Mouse (Mus musculus): ENCODE measurements around the gene Gpr153. TPM values are rescaled to one million over a fixed set of nuclear protein-coding genes. Genes with fewer than 3 reads are reported as not detected.
A peak's percentile ranks its signal among the peaks of the same experiment; 100 is the strongest.

The Gpr153 gene
- polyA plus RNA-seq, 1 experiment from 2014 or later, result 8.5 TPM

DNA sequence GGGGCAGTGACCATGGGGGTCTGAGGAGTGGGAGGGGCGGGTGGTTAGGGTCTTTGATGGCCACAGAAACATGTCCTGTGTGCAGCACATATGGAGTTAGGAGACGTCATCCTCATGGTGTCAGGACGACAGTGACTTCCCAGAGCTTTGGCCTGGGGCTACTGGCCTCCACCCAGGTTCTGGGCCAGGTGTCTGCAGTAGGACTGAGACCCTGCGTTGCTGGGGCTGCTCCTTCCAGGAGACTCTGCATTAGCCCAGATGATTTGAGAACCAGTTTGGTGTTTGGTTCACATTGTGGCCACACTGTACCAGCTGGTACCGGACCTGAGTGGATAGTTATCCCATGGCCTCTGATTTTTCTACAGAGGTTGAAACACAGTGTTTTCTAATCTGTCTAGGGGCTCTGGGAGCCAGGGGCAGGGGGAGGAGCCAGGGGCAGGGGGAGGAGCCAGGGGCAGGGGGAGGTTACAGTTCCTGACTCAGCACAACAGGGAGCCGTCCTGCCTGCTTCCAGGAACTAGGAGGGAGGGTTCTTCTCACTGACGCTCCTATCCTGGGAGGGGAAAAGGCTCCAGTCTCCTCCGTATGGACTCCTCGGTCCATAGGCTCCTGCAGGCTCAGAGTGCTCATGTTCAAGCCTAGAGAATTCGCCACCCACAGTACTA lies 10.4 kb upstream of the Gpr153 start:
- 37% methylated on average over 10 of the region's 10 CpGs for WGBS
- Histone ChIP-seq H3K4me3 (ENCODE audit: low read length) (no peak overlapping the region), H3K27ac (ENCODE audit: low read length) (0 out of 2 replicates have a peak overlapping the region, but pooled peaks have one; percentile 12), H3K4me1 (replicated peaks; ENCODE audit: control insufficient read depth, insufficient read depth, low read length) (peaks cover 12% of the 10 kb centered on the region), H3K9ac (ENCODE audit: low read length) (no peak overlapping the region; the same call in 1 of the 2 replicates), H3K4me2 (ENCODE audit: low read depth, low read length) (no peak overlapping the region), H3K9me3 (ENCODE audit: control insufficient read depth, low read length) (no peaks in the 10 kb centered on the region), H3K27me3 (ENCODE audit: control insufficient read depth, insufficient read depth, low read depth, low read length) (no peaks in the 10 kb centered on the region), H3K36me3 (ENCODE audit: control insufficient read depth, insufficient read depth, low read length) (peaks cover 2% of the 10 kb centered on the region; the same call in 1 of the 2 replicates)
- peak; percentile 83 for ATAC-seq (ENCODE audit: low read depth)

DNA sequence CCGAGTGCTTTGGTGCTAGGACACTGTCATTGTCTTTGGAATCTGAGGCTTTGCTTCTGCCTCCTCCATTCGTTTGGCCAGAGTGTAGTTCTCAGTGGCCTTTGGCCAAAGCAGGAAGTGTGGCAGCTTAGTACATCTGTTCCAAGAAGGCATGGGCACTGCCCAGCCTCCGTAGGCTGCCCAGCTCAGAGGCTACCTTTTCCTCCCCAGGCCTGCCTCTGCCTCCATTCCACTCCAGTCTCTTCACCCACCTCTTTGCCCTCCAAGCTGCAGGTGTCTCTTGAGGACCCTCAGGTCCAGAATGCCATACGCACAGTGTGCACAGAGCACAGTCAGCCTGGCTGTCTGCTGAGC lies 9.9 kb upstream of the Gpr153 start:
- Histone ChIP-seq H3K4me1 (replicated peaks; ENCODE audit: control insufficient read depth, insufficient read depth, low read length) (peaks cover 12% of the 10 kb centered on the region), H3K4me3 (ENCODE audit: low read length) (no peak overlapping the region), H3K27ac (ENCODE audit: low read length) (0 out of 2 replicates have a peak overlapping the region, but pooled peaks have one; percentile 12), H3K36me3 (ENCODE audit: control insufficient read depth, insufficient read depth, low read length) (peaks cover 2% of the 10 kb centered on the region; the same call in 1 of the 2 replicates), H3K4me2 (ENCODE audit: low read depth, low read length) (no peak overlapping the region), H3K27me3 (ENCODE audit: control insufficient read depth, insufficient read depth, low read depth, low read length) (no peaks in the 10 kb centered on the region), H3K9me3 (ENCODE audit: control insufficient read depth, low read length) (no peaks in the 10 kb centered on the region), H3K9ac (ENCODE audit: low read length) (no peak overlapping the region)
- 37% methylated on average over 4 of the region's 4 CpGs for WGBS
- no peak for ATAC-seq (ENCODE audit: low read depth)

- no peak overlapping the region for H3K4me3 ChIP-seq (ENCODE audit: low read length)
- H3K4me2 ChIP-seq (ENCODE audit: low read depth, low read length), result no peak overlapping the region
- ATAC-seq (ENCODE audit: low read depth), result no peak
- no peaks in the 10 kb centered on the region for H3K27me3 ChIP-seq (ENCODE audit: control insufficient read depth, insufficient read depth, low read depth, low read length)
- no peak overlapping the region for H3K27ac ChIP-seq (ENCODE audit: low read length)
- no peak overlapping the region for H3K9ac ChIP-seq (ENCODE audit: low read length)
- no peaks in the 10 kb centered on the region for H3K9me3 ChIP-seq (ENCODE audit: control insufficient read depth, low read length)
- H3K36me3 ChIP-seq (ENCODE audit: control insufficient read depth, insufficient read depth, low read length), result peaks cover 2% of the 10 kb centered on the region; the same call in 1 of the 2 replicates
- WGBS, result 91% methylated on average over 9 of the region's 9 CpGs
- peaks cover 12% of the 10 kb centered on the region for H3K4me1 ChIP-seq (replicated peaks; ENCODE audit: control insufficient read depth, insufficient read depth, low read length)
Observed at GRCm38 (mm10) chr4:152264867-152265568, 9.0 kb upstream of the Gpr153 start.

GRCm38 (mm10) chr4:152265791-152266190 lies 8.2 kb upstream of the Gpr153 start:
- WGBS, result 59% methylated on average over 5 of the region's 5 CpGs

DNA sequence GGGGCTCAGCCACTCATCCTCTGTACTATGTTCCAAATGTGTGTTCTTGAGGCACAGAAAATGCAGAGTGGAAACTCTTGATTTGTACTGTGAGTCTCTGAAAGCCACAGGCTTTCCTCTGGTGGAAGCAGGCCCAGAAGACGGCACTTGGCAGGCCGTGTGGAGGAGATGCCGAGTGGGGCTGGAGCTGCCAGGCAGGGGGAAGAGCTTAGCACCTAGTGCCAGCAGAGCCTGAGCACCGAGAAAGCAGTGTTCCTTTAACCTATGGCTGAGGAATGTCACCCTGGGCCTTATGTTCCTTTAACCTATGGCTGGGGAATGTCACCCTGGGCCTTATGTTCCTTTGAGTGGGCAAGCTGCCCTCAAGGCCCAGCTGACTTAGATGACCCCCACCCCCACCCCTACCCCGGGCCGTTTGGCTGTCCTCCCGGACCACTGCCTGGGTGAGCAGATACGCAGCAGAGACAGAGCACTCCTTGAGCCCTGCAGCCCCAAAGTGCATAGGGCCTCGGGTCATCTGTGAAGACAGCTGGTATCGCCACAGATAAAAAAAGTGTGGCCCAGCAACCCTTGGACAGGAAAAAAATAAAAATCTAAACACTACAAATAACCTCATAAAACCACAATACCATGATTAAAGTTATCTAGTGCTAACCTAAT lies 7.7 kb upstream of the Gpr153 start:
- 41% methylated on average over 10 of the region's 10 CpGs for WGBS
- H3K4me2 ChIP-seq (ENCODE audit: low read depth, low read length), result no peak overlapping the region
- no peak overlapping the region for H3K4me3 ChIP-seq (ENCODE audit: low read length)
- 0 out of 2 replicates have a peak, but pooled peaks cover 2% of the 10 kb centered on the region for H3K36me3 ChIP-seq (ENCODE audit: control insufficient read depth, insufficient read depth, low read length)
- no peak overlapping the region for H3K27ac ChIP-seq (ENCODE audit: low read length)
- ATAC-seq (ENCODE audit: low read depth), result no peak
- H3K4me1 ChIP-seq (replicated peaks; ENCODE audit: control insufficient read depth, insufficient read depth, low read length), result peaks cover 14% of the 10 kb centered on the region
- H3K9me3 ChIP-seq (ENCODE audit: control insufficient read depth, low read length), result no peaks in the 10 kb centered on the region
- H3K9ac ChIP-seq (ENCODE audit: low read length), result no peak overlapping the region
- H3K27me3 ChIP-seq (ENCODE audit: control insufficient read depth, insufficient read depth, low read depth, low read length), result no peaks in the 10 kb centered on the region

More at GRCm38 (mm10) chr4:152265791-152266190, 8.2 kb upstream of the Gpr153 start:
- H3K27me3 ChIP-seq (ENCODE audit: control insufficient read depth, insufficient read depth, low read depth, low read length), result no peaks in the 10 kb centered on the region
- no peak overlapping the region for H3K9ac ChIP-seq (ENCODE audit: low read length)
- no peak overlapping the region for H3K4me2 ChIP-seq (ENCODE audit: low read depth, low read length)
- no peak for ATAC-seq (ENCODE audit: low read depth)
- no peak overlapping the region for H3K27ac ChIP-seq (ENCODE audit: low read length)
- H3K4me3 ChIP-seq (ENCODE audit: low read length), result no peak overlapping the region
- H3K9me3 ChIP-seq (ENCODE audit: control insufficient read depth, low read length), result no peaks in the 10 kb centered on the region
- peaks cover 2% of the 10 kb centered on the region; the same call in 1 of the 2 replicates for H3K36me3 ChIP-seq (ENCODE audit: control insufficient read depth, insufficient read depth, low read length)
- H3K4me1 ChIP-seq (replicated peaks; ENCODE audit: control insufficient read depth, insufficient read depth, low read length), result peaks cover 12% of the 10 kb centered on the region

DNA sequence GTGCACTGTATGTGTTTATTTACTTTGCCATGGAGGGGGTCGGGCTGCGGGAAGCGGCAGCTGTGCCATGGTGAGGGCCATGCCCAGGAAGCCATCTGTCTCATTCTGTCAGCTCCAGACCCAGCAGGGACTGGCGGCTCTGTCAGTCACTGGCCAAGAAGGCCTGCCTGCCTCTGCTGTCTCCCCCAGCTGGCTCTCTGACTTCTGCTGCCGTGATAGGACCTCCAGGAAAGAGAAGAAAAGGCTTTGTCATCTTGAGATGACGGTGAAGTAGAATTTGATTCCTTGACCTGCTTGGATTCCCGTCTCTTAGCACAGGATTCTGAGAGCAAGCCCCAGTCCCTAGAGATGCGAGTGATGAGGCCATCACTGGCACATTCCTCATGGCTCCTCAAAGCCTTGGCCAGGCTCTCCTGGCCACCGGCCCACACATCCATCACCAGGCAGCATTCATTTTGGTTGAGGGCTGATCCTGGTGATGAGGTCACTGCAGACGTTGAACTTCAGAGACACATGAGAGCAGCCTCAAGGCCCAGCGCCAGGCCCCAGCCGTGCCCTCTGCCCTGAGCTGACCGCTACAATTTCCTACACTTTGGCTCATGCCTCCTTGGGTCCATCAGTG lies 6.2 kb upstream of the Gpr153 start:
- ATAC-seq (ENCODE audit: low read depth), result no peak
- no peaks in the 10 kb centered on the region for H3K27me3 ChIP-seq (ENCODE audit: control insufficient read depth, insufficient read depth, low read depth, low read length)
- H3K4me2 ChIP-seq (ENCODE audit: low read depth, low read length), result no peak overlapping the region
- 41% methylated on average over 13 of the region's 13 CpGs for WGBS
- H3K9me3 ChIP-seq (ENCODE audit: control insufficient read depth, low read length), result no peaks in the 10 kb centered on the region
- no peak overlapping the region for H3K9ac ChIP-seq (ENCODE audit: low read length)
- H3K4me1 ChIP-seq (replicated peaks; ENCODE audit: control insufficient read depth, insufficient read depth, low read length), result peaks cover 24% of the 10 kb centered on the region
- no peak overlapping the region for H3K4me3 ChIP-seq (ENCODE audit: low read length)
- H3K27ac ChIP-seq (ENCODE audit: low read length), result no peak overlapping the region
- H3K36me3 ChIP-seq (ENCODE audit: control insufficient read depth, insufficient read depth, low read length), result 0 out of 2 replicates have a peak, but pooled peaks cover 2% of the 10 kb centered on the region

- Histone ChIP-seq H3K9me3 (ENCODE audit: control insufficient read depth, low read length) (no peaks in the 10 kb centered on the region), H3K9ac (ENCODE audit: low read length) (no peak overlapping the region), H3K27ac (ENCODE audit: low read length) (no peak overlapping the region), H3K36me3 (ENCODE audit: control insufficient read depth, insufficient read depth, low read length) (0 out of 2 replicates have a peak, but pooled peaks cover under 1% of the 10 kb centered on the region), H3K4me2 (ENCODE audit: low read depth, low read length) (no peak overlapping the region), H3K4me1 (replicated peaks; ENCODE audit: control insufficient read depth, insufficient read depth, low read length) (peaks cover 25% of the 10 kb centered on the region), H3K27me3 (ENCODE audit: control insufficient read depth, insufficient read depth, low read depth, low read length) (peaks cover under 1% of the 10 kb centered on the region), H3K4me3 (ENCODE audit: low read length) (no peak overlapping the region)
- 88% methylated on average over 13 of the region's 13 CpGs for WGBS
- ATAC-seq (ENCODE audit: low read depth), result no peak
Observed at GRCm38 (mm10) chr4:152269967-152270366, 4.1 kb upstream of the Gpr153 start.

DNA sequence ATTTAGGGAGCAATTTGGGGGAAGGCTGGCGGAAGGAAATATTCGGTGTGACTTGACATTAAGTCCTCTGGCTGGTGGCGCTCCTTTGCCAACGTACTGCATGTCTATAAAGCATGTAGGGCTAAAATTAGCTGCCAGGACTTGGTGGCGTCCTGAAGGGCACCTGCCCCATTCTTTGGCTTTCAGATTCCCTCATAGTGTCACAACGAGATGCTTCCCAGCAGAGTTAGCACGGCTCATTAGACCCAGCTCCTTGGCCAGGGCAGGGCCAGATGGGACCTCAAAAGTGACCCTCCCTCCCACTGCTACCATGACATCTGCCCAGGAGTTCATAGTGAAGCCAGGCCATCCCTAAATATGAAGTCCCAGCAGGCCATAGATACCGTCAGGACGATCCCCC lies 3.4 kb upstream of the Gpr153 start:
- peaks cover 3% of the 10 kb centered on the region for H3K27me3 ChIP-seq (ENCODE audit: control insufficient read depth, insufficient read depth, low read depth, low read length)
- no peak overlapping the region for H3K4me3 ChIP-seq (ENCODE audit: low read length)
- H3K36me3 ChIP-seq (ENCODE audit: control insufficient read depth, insufficient read depth, low read length), result no peaks in the 10 kb centered on the region
- no peak overlapping the region for H3K4me2 ChIP-seq (ENCODE audit: low read depth, low read length)
- H3K4me1 ChIP-seq (replicated peaks; ENCODE audit: control insufficient read depth, insufficient read depth, low read length), result peaks cover 27% of the 10 kb centered on the region
- H3K27ac ChIP-seq (ENCODE audit: low read length), result no peak overlapping the region
- H3K9me3 ChIP-seq (ENCODE audit: control insufficient read depth, low read length), result no peaks in the 10 kb centered on the region
- 81% methylated on average over 9 of the region's 9 CpGs for WGBS
- ATAC-seq (ENCODE audit: low read depth), result no peak
- H3K9ac ChIP-seq (ENCODE audit: low read length), result no peak overlapping the region

DNA sequence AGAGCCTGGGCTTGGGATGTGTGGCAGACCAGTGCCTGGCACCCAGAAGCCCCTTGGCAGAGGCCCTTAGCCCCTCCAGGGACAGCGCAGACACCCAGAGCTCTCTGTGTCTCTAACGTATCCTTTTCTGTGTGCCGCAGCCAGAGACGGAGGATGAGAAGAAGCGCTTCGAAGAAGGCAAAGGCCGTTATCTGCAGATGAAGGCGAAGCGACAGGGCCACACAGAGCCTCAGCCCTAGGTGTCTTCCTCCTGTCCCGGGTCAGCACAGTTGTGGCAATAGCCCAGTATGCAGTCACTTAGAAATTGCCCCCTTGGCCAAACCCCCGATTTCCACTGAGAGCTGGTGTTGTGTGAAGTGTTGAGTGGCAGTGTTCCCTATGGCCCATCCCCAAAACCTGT lies 2.7 kb upstream of the Gpr153 start:
- no peak for ATAC-seq (ENCODE audit: low read depth)
- H3K27me3 ChIP-seq (ENCODE audit: control insufficient read depth, insufficient read depth, low read depth, low read length), result peaks cover 3% of the 10 kb centered on the region
- no peak overlapping the region for H3K4me3 ChIP-seq (ENCODE audit: low read length)
- H3K27ac ChIP-seq (ENCODE audit: low read length), result peak overlapping the region; percentile 90; the same call in 1 of the 2 replicates
- H3K9ac ChIP-seq (ENCODE audit: low read length), result 0 out of 2 replicates have a peak overlapping the region, but pooled peaks have one; percentile 12
- no peaks in the 10 kb centered on the region for H3K36me3 ChIP-seq (ENCODE audit: control insufficient read depth, insufficient read depth, low read length)
- no peaks in the 10 kb centered on the region for H3K9me3 ChIP-seq (ENCODE audit: control insufficient read depth, low read length)
- peaks cover 26% of the 10 kb centered on the region for H3K4me1 ChIP-seq (replicated peaks; ENCODE audit: control insufficient read depth, insufficient read depth, low read length)
- WGBS, result 84% methylated on average over 11 of the region's 11 CpGs
- H3K4me2 ChIP-seq (ENCODE audit: low read depth, low read length), result no peak overlapping the region

Measured in lung, embryonic 16.5 days (tissue).